Mouse (Mus musculus) embryo, embryonic 11.5 days (tissue): Measurements from ENCODE around the gene Draxin.
"Not testable (repeated sequence)": the region's sequence is repeated elsewhere in the genome, so short reads cannot be mapped to it uniquely, and the experiment has no call there.

Experiments used
- DNase-seq: peaks from one replicate; pipeline ENCODE4 v3.0.0-alpha.2; 2012; ENCODE audit warnings: low read depth, low spot score

The Draxin gene

DNA sequence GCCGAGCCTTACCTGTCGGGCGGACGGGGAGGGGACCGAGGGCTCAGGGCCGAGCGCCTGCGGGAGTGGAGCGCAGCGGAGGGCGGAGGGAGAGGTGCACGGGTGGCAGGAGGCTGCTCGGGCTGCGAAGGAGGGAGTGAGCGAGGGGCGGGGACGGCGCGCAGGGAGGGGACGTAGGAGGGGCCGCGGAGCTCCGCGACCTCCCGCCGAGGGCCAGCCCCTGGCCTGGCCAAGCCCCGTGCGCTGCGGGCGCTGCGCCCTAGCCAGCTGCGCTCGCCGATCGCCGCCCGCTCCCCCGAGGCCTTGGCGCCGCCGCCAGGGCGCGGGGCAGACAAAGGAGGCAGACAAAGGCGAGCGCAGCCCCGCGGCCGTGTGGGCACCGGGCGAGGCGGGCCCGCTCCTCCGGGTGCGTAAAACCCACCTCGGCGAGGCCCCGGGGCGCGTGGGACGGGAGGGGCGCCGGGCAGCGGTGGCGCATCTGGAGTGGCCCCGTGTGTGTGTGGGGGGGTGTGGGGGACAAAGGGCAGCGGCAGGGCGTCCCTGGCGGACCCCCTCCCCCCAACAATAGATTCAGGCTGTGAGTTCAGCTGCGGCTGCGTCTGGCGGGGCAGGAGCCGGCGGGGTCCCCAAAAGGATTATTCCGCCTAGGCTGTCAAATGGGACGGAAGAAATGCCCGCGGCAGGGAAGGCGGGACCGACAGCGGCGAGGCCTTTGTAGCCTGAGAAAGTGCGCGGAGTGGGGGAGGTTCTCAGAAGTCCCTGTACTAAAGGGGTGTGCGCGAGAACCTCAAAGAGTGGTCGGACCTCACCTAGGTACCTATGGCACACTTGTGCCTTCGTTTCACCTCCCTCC is at the start of gene Draxin:
Gene Draxin, minus strand, starts transcription at position 138 of the 853 bp plus-strand sequence.
- peak; percentile 67 for DNase-seq

DNA sequence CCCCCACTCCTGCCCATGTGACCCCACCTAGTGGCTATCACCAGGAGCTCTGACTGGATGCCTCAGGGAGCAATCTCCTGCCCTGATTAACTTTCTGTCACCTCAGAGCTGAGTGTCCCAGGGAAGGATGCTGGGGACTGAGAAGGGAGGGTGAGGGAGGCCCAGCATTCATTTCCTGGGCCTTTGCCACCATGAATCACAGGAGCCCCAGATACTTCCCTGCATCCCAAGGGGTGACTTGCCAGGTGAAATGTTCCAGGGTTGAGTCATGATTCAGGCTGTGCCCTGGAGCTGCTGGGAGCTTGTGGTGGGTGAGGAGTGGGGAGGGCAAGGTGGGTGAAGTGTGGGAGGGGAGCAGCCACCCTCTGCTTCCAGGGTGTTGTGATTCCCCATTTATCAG is 47.2 kb upstream of the Draxin start:
- DNase-seq = no peak

DNA sequence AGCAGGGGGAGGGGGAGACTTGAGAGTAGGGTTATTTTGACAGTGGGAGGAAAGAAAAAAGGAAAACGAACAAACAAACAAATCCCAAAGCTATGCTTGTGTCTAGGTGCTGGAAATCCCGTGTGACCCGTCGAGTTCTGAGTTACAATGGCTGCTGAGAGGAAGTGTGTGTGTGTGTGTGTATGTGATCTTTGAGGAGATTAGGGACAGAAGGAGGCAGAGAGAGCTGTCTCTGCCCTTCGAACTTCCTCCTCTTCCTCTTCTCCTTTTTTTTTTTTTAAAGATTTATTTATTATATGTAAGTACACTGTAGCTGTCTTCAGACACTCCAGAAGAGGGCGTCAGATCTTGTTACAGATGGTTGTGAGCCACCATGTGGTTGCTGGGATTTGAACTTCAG is 46.1 kb upstream of the Draxin start:
- not testable (repeated sequence) for DNase-seq

DNA sequence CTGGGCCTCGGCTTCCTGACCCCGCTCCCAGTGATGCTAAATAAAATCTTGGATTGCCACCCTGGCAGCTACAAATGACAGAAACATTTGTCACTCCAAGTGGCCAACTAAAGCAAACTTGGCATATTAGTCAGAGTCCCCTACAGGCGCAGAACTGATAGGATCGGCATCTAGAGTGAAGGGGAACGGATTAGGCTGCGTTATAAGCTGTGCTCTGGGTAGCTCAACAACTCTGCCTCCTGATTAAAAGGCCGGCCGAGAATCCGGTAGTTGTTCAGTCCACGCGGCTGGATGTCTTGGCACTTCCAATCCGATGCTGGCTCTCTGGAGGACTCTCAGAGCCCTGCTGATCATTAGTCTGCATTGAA is 44.0 kb upstream of the Draxin start:
- DNase-seq = no peak

GRCm38 (mm10) chr4:148173811-148174494 is 43.5 kb upstream of the Draxin start:
- DNase-seq = no peak

DNA sequence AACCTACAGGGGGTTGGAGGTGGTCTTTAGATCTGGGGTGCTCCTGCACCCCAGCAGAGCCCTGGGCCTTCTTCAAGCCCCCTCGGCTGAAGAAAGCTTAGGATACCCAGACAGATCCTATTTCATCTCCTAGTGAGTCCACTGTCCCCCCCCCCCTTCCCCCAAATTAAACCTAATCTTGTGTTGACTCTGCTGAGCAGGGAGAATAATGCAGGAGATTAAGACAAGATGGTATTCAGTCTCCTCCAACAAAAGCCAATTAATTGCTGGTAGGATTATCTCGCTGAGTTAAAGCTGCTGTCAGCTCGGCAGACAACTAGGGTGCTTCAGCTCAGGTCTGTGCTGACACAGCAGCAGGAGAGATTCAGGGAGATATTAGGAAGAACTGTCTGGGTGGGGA is 40.8 kb upstream of the Draxin start:
- DNase-seq = no peak

DNA sequence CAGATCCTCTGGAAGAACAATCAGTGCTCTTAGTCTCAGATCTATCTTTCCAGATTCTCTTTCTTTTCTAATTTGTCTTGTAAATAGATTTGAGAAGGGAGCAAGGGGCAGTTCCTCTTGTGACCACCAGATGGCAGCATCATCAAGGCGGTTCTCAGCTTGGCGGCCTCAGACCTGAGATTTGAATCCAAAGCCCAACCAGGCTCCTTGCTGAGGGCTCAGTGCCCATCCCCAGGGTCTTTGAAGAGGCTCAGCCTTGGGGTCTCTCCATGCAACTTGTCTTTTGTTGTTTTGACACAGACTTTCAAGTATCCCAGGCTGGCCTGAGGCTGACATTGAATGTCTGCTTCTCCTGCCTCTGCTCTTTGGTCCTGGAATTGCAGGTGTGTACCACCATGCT is 40.3 kb upstream of the Draxin start:
- DNase-seq = peak; percentile 39

DNA sequence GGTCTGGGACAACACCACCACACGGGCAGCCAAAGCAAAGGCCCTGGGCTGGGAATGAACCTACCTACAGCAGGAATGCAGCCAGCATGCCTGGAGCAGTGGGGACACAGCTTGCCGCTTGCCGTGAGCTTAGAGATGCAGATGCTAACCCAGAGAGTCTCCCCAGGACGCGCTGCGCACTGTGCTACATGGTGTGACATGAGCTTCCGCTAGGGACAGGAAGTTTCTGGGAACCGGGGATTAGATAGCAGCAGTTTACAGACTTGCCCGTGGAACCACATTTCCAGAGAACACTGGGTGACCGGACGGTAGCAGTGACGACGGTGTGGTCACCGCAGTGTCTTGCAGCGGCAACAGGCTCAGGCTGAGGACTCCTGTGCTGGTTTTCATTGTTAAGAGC is 39.1 kb upstream of the Draxin start:
- no peak for DNase-seq

DNA sequence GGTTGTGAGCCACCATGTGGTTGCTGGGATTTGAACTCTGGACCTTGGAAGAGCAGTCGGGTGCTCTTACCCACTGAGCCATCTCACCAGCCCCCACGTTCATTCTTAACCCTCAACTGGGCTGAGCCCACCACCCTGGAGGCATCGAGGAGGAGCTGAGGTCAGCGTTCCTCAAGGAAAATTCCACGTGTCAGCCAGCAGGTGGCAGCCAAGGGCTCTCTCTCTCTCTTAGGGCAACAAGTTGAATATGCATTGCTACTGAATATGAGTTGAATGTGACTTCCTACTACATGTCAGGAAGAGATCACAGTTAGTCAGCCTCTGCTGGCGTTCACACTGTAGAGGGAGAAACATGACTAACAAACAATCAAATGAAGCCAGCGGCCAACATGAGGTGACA is 37.8 kb upstream of the Draxin start:
- peak; percentile 53 for DNase-seq

DNA sequence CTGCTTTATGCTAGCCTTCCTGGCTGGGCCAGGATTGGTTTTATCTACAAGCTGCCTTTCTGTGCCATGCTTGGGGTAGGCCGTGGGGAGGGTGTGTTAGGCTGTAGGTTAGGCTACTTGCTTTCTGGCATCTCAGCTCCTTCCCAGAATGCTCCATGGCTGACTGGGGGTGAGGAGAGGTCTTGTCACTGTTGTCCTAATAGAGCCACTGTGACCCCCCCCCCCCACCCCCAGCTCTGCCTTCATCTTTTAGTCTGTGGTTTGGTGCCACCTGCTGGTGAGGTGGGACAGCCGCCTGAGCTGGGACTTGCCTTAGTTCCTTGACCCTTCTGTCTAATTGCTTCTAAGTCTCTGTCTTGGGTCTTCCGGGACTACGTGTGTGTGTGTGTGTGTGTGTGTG is 36.5 kb upstream of the Draxin start:
- DNase-seq = peak; percentile 43

DNA sequence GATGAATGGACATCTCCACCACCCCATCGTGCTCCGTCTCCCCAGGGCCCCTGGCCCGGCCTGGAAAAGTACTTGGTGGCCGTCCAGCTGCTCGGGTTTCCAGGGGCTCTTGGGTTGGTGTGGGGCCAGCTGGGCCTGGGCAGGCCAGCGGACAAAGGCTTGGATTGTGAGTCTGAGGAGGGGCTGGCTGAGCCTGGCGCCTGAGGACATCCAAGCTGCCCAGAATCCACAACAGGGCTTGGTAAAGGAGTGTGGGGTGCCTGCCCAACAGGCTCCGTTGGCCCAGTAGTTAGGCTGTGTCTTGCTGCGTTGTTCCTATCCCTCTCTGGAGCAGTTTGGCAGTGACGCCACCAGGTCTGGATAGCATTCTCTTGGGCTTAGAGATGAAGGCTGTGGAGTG is 35.9 kb upstream of the Draxin start:
- DNase-seq = no peak

DNA sequence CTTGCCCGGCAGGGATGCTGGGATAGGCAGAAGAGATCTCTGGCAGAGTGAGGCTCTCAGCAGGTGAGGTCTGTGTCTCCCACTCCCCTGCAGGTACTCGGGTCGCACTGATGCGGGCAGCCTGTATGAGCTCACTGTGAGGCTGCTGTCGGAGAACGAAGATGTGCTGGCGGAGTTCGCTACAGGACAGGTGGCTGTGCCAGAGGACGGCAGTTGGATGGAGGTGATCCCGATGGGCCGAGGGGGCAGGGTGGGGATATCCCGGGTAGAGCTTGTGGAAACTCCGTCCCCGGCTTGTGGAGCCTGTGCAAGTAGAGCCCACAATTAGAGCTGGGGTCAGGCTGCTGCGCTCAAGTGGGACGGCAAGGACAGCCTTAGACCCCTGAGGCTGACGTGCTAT is 35.1 kb upstream of the Draxin start:
- DNase-seq = no peak

- no peak for DNase-seq
Observed at GRCm38 (mm10) chr4:148164461-148164860, 34.0 kb upstream of the Draxin start.

- DNase-seq = peak; percentile 42
Observed at GRCm38 (mm10) chr4:148164002-148164439, 33.5 kb upstream of the Draxin start.

- no peak for DNase-seq
Observed at GRCm38 (mm10) chr4:148160436-148161390, 30.2 kb upstream of the Draxin start, which contains the start of the genes Fbxo44 and Fbxo2. TSS of gene Fbxo44 (minus strand) at chr4:148160482. TSS of gene Fbxo2 (plus strand) at chr4:148160621.

GRCm38 (mm10) chr4:148159544-148160435 is 29.3 kb upstream of the Draxin start:
- DNase-seq = peak; percentile 80

- DNase-seq = no peak
Observed at GRCm38 (mm10) chr4:148158436-148159348, 28.2 kb upstream of the Draxin start.

DNA sequence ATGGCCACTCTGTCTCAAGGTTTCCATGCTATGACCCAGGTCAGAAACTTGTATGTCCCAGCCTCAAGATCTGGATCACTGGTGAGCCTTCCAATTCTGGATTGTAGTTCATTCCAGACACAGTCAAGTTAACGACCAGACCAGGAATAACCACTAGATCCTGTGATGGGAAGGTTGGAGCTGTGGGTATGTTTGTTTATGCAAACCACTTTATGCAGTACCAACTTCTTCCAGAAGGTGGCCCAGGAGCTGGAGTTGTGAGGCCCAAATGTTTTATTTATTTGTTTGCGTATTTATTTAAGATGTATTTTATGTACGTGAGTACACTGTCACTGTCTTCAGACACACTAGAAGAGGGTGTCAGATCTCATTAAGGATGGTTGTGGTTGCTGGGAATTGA is 24.5 kb upstream of the Draxin start:
- DNase-seq = no peak

DNA sequence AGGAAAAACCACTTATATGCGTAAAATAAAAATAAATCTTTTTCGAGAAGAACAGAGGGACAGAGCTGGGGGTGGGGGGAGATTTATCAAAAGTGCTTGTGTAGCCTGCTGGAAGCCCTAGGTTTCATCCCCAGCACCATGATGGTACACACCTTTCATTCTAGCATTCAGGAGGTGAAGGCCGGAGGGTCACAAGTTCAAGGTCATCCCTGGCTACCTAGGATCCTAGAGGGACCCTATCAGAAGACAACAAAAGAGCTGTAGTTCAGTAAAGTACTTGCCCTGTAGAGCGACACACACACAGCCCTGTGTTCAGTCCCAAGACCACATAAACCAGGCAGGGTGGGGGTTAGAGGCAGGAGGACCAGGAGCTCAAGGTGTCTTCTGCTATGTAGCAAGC is 23.5 kb upstream of the Draxin start:
- no peak for DNase-seq

GRCm38 (mm10) chr4:148152547-148152946 is 22.0 kb upstream of the Draxin start:
- no peak for DNase-seq
